Mouse (Mus musculus): ENCODE measurements around the gene Plek2. TPM values are rescaled to one million over a fixed set of nuclear protein-coding genes. Genes with fewer than 3 reads are reported as not detected.

The Plek2 gene
- total RNA-seq, 2 experiments from 2014 or later: 5.3 TPM; not detected in 1

GRCm38 (mm10) chr12:78914458-78914857 lies 7.7 kb upstream of the Plek2 start:
- no peak for ATAC-seq (replicated peaks; ENCODE audit: low FRiP score, poor library complexity, severe bottlenecking)

DNA sequence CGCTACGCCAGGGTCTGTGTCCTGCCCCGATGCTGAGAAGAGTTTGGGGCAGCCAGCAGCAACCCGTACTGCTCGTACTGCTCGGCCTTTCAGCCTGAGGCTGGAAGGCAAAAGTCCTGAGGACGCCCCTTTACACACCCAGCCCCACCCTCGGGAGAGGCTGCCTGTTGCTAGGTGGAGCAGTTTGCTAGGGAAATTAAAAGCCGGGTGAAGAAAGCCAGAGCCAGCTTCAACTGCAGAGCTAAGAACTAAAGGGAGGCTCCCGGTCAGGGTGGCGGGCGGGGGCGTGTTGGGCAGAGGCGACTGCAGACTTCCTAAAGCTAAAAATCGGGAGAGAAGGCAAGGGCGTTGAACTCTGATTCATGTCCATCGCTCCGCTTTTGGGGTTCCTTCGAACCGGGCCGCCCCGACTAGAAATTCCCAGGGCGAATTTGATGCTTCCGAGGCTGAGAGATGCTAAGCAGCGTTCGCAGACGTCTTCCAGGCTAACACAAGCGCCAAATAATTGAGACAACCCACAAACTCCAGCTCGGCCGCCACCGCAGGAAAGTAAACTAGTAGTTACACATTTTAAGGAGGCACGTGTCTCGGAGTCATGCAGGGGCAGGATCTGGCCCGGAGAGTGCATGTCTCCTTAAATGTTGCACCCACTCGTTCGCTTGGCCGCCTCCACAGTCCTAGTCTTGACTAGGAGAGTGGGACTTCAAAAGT lies 5.1 kb upstream of the Plek2 start:
- peak; percentile 79 for ATAC-seq (replicated peaks; ENCODE audit: low FRiP score, poor library complexity, severe bottlenecking)

DNA sequence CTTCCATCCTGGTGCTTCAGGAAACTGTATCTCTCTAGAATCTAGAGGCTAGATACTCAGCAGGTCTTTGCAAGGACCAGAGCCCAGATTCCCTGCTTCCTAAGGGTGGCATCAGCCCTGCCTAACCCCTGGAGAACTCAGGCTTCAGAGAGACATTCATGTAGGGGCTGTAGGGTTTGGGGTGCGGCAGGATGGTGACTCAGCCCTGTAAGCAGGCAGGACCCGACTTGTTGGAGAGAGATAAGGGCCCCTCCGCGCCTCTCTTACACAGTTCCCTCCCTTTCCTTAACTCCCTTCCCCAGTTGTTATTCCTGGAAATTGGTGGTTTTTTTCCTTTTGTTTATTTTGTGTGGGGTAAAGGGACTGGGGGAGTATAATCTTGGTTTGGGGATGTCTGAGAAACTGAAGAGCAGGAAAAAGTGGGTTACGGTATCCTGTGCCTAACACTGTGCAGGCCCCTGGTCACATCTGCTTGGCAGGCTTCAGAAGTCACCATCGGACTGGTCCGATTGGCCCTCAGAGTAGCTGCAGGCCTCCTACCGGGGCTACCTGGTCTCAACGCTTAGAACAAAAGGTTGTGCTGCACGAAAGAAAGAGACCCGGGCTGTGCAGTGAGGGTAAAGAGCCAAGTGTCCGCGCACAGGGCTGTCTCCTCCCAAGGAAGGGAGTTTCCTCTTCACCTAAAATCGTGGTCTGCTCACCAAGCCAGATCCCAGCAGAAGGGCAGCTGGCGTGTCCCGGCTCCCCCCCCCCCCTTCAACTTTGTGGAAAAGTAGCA lies 4.1 kb upstream of the Plek2 start:
- ATAC-seq (replicated peaks; ENCODE audit: low FRiP score, poor library complexity, severe bottlenecking): peak; percentile 78

DNA sequence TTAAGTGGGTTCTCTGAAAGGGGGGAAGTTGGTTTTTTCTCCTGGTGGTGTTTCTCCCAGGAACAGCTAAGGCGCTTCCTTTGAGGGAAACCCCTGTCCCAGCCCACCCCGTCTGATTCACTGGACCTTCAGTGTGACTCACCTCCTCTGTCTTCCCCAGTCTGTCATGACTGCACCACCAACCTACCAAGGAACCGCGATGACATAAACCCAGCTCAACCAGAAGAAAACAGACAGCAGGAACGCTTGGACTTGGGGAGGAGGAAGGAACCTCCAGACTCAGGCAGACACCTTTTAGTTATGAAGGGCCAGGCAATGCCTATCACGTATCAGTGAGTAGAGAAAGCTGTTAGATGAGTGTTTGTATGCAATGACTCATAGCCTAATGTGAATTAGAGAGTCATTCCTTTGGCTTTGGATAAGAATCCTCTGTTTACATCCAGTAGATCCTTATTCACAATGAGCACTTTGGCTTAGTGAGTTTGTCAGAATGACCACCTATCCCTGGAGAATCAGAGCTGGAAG lies 1.4 kb upstream of the Plek2 start:
- ATAC-seq (replicated peaks; ENCODE audit: low FRiP score, poor library complexity, severe bottlenecking): no peak

GRCm38 (mm10) chr12:78904499-78904898 lies 2.3 kb downstream of the Plek2 start:
- ATAC-seq (replicated peaks; ENCODE audit: low FRiP score, poor library complexity, severe bottlenecking): no peak

GRCm38 (mm10) chr12:78903313-78903712 lies 3.5 kb downstream of the Plek2 start:
- no peak for ATAC-seq (replicated peaks; ENCODE audit: low FRiP score, poor library complexity, severe bottlenecking)

- no peak for ATAC-seq (replicated peaks; ENCODE audit: low FRiP score, poor library complexity, severe bottlenecking)
Measured at GRCm38 (mm10) chr12:78901467-78901866, 5.3 kb downstream of the Plek2 start.

GRCm38 (mm10) chr12:78897861-78898260 lies 8.9 kb downstream of the Plek2 start:
- no peak for ATAC-seq (replicated peaks; ENCODE audit: low FRiP score, poor library complexity, severe bottlenecking)

DNA sequence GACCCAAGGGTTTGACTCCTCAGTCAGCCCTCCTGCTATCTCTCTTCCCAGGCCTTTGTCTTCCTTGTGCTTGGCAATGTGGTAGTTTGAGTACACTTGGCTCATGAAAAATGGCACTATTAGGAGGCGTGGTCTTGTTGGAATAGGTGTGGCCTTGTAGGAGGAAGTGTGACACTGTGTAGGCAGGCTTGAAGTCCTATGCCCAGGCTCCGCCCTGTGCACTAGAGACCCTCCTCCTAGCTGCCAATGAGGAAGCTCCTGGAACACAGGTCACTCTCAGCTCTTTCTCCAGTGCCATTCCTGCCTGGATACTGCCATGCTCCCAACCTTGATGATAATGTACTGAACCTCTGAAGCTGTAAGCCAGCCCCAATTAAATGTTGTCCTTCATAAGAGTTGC lies 15.6 kb downstream of the Plek2 start:
- ATAC-seq (replicated peaks; ENCODE audit: low FRiP score, poor library complexity, severe bottlenecking): no peak

DNA sequence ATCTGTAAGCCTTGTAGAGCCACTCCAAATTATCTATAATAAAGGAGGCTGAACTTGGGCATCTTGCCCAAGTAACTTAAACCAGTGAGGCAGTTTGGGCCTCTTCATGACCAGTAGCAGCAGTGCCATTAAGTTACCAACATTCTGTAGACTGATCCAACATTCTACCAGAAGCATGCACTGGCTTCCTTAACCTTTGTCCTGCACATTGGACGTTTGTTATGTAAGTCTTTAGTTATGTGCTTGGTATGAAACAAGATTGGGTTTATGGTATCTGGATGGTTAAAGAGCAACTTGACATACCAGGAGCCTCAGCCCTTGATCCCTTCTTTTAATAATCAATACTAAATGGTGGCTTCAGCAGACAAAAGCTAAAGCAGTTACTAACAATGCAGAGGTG lies 16.7 kb downstream of the Plek2 start:
- ATAC-seq (replicated peaks; ENCODE audit: low FRiP score, poor library complexity, severe bottlenecking): no peak

DNA sequence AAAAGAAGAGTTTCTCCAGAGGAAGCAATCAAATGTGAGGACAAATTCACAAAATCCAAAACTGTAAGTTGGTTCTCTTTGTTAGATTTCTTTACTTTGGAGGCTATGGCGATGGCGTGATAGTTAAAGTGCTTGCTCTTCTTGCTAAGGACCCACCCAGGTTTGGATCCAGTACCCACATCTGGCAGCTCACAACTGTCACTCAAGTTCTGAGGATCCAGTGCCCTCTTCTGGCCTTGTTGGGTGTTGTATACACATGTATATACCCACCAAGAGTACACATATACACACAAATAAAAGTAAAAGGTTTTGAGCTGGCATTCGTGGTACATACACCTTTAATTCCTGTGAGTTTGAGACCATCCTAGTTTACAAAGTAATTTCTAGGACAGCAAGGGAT lies 32.2 kb downstream of the Plek2 start:
- no peak for ATAC-seq (replicated peaks; ENCODE audit: low FRiP score, poor library complexity, severe bottlenecking)

GRCm38 (mm10) chr12:78868115-78868514 lies 38.6 kb downstream of the Plek2 start:
- no peak for ATAC-seq (replicated peaks; ENCODE audit: low FRiP score, poor library complexity, severe bottlenecking)

DNA sequence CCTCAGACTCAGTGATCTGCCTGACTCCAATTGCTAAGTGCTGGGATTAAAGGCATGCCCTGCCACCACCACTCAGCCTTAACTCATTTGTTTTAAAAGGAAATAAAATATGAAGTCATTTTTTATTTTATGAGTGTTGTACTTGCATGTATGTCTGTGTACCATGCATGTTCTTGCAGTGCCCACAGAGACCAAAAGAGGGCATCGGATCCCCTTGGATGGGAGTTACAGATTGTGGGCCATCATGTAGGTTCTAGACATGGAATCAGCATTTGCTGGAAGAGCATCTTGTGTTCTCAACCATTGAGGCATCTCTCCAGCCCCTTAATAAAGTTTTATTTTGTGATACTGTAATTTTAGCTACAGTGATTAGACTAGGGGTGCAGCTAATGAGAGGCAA lies 41.3 kb downstream of the Plek2 start:
- ATAC-seq (replicated peaks; ENCODE audit: low FRiP score, poor library complexity, severe bottlenecking): no peak

GRCm38 (mm10) chr12:78862254-78862730 lies 44.5 kb downstream of the Plek2 start:
- ATAC-seq (replicated peaks; ENCODE audit: low FRiP score, poor library complexity, severe bottlenecking): peak; percentile 40

DNA sequence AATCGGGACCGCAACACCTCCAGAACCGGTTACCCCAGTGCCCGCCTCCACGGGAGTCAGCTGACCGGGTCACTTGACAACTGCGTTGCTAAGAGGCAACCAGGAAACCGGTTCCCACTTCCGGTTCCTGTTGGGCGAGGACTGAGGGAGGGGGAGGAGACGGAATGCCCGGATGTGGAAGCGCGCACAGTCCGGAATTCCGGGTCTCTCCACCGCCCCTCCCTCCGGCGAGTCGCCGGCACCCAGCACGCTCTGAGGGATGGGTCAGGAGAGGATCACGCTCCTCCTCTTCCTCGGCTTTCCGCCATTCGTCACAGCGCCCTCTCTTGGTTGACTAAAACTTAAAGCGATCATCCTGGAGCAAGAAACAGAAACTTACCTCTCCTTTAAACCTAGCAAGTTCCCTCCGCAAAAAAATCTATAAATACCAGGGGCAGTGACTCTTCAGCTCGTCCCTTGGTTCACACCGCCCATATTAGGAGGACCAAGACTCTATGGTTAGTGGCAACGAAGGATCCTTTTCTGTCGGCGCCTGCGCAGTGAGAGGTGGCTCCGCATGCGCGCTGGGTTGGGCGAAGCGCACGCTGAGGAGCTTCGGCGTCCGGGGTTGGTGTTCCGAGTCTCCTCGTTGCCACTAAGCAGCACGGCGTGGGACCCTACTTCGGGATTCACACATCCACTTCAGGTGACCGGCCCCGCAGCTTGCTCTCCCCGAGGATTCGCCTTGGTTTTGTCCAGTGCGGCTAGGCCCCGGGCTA lies 45.1 kb downstream of the Plek2 start, which contains the start of the genes Atp6v1d and Eif2s1:
Atp6v1d (minus strand) TSS at position 143 of the 758 bp plus-strand sequence.
Eif2s1 (plus strand) TSS at position 324 of the 758 bp plus-strand sequence.
- ATAC-seq (replicated peaks; ENCODE audit: low FRiP score, poor library complexity, severe bottlenecking): peak; percentile 88

DNA sequence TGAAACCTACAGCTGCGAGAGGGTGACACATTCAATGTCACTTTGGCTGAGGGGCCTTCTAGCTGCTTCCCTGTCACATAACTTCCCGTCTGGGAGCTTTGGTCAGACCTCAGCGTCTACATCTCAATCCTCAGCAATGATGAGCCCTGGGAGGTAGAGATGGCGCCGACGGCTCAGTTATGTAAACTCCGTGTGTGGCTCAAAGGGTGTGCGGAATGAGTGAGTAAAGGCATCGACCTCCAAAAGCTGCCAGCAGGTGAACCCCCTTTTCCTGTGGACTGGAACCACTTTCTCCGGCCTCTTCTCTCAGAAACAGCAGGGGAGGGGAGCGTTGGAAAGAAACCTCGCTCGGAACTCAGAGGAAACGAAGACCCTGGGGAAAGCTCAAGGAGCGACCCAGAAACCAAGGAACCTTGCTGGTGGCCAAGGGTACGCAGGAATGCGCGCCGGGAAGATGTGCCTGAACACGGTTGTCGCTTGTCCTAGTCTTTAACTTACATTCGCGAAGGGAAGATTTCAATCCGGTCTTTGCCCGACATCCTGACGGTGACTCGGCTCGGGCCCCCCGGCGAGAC lies 45.8 kb downstream of the Plek2 start:
- ATAC-seq (replicated peaks; ENCODE audit: low FRiP score, poor library complexity, severe bottlenecking): peak; percentile 16; the same call in 1 of the 2 replicates

DNA sequence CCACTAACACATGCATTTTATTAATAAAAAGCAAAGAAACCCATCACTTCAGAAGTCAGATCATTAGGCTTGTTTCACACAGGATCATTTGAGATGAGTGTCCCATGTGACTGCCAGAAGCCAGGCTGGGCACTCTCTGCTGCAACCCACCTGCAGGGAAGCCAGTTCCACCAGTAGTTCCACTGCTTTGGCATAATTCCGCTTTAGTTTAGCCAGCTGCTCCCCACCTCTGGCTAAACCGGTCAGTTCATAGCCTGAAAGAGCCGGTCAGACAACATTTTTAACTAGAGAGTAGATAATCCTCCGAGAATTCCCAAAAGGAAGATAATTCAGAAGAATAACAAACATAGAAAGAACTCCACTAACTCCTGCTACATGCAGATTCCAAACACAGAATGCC lies 58.5 kb downstream of the Plek2 start:
- ATAC-seq (replicated peaks; ENCODE audit: low FRiP score, poor library complexity, severe bottlenecking): no peak

DNA sequence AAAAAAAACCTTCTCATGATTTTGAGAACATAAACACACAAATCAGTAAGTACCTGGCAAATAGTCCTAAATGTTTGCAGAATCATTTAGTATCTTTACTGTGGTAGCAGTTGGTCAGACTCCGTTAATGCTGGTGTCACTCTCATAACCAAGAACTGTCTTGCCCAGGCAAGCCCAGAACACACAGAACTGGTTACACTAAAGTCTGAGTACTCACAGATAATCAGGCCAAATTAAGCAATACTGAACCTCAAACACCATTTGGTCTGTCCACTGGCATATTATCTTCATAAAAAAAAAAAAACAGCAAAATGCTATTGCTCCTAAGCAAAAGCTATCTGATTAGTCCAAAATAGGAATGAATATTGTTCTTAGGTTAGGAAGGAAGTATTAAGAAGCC lies 64.3 kb downstream of the Plek2 start:
- ATAC-seq (replicated peaks; ENCODE audit: low FRiP score, poor library complexity, severe bottlenecking): no peak

- no peak for ATAC-seq (replicated peaks; ENCODE audit: low FRiP score, poor library complexity, severe bottlenecking)
Measured at GRCm38 (mm10) chr12:78839906-78840305, 66.9 kb downstream of the Plek2 start.

Data from erythroblast, adult 5-6 weeks (primary cell).